Mouse (Mus musculus) right cerebral cortex, adult 2 months (tissue): ENCODE results near the gene Slit1.
A peak's percentile ranks its signal among the peaks of the same experiment; 100 is the strongest.

Source experiments
- DNase-seq, 2 experiments: peaks; one replicate each; pipeline ENCODE4 v3.0.0; 2021 to 2022; ENCODE audit warnings: low spot score in 2 of 2

Gene Slit1

GRCm38 (mm10) chr19:41743396-41743795, at the start of gene Slit1:
TSS of gene Slit1 (minus strand) at chr19:41743665.
- DNase-seq: peak; percentile 67 to 77

GRCm38 (mm10) chr19:41792934-41793486, 49.5 kb upstream of the Slit1 start:
- no peak for DNase-seq

GRCm38 (mm10) chr19:41791384-41791783, 47.9 kb upstream of the Slit1 start:
- no peak for DNase-seq

- no peak for DNase-seq
Measured at GRCm38 (mm10) chr19:41789110-41789961, 45.9 kb upstream of the Slit1 start.

- no peak for DNase-seq
Measured at GRCm38 (mm10) chr19:41786896-41787295, 43.4 kb upstream of the Slit1 start.

- no peak for DNase-seq
Measured at GRCm38 (mm10) chr19:41777514-41777913, 34.0 kb upstream of the Slit1 start.

- no peak for DNase-seq
Measured at GRCm38 (mm10) chr19:41768711-41769110, 25.2 kb upstream of the Slit1 start.

GRCm38 (mm10) chr19:41766628-41767027, 23.2 kb upstream of the Slit1 start:
- DNase-seq: no peak

GRCm38 (mm10) chr19:41763870-41764660, 20.6 kb upstream of the Slit1 start:
- DNase-seq: peak; percentile 98

- DNase-seq: no peak
Measured at GRCm38 (mm10) chr19:41761529-41761928, 18.1 kb upstream of the Slit1 start.

- no peak for DNase-seq
Measured at GRCm38 (mm10) chr19:41759765-41760164, 16.3 kb upstream of the Slit1 start.

GRCm38 (mm10) chr19:41759270-41759669, 15.8 kb upstream of the Slit1 start:
- DNase-seq: peak in 1 of 2 experiments; percentile 25

- DNase-seq: no peak
Measured at GRCm38 (mm10) chr19:41754760-41755159, 11.3 kb upstream of the Slit1 start.

- no peak for DNase-seq
Measured at GRCm38 (mm10) chr19:41751906-41752305, 8.4 kb upstream of the Slit1 start.

GRCm38 (mm10) chr19:41747436-41747835, 4.0 kb upstream of the Slit1 start:
- no peak for DNase-seq

- DNase-seq: peak; percentile 16 to 49
Measured at GRCm38 (mm10) chr19:41745941-41746557, 2.6 kb upstream of the Slit1 start.

- no peak for DNase-seq
Measured at GRCm38 (mm10) chr19:41738896-41739295, 4.6 kb downstream of the Slit1 start.

- no peak for DNase-seq
Measured at GRCm38 (mm10) chr19:41738429-41738805, 5.0 kb downstream of the Slit1 start.

GRCm38 (mm10) chr19:41737657-41738428, 5.6 kb downstream of the Slit1 start:
- DNase-seq: peak; percentile 43 to 65

- DNase-seq: peak in 1 of 2 experiments; percentile 27
Measured at GRCm38 (mm10) chr19:41734685-41735084, 8.8 kb downstream of the Slit1 start.

- no peak for DNase-seq
Measured at GRCm38 (mm10) chr19:41725491-41725890, 18.0 kb downstream of the Slit1 start.
